Mouse (Mus musculus): ENCODE results near the gene Pdlim5. TPM values are rescaled to one million over a fixed set of nuclear protein-coding genes. Genes with fewer than 3 reads are reported as not detected.
A peak's percentile ranks its signal among the peaks of the same experiment; 100 is the strongest.

Gene Pdlim5
- polyA plus RNA-seq, 1 experiment from 2014 or later = 28.8 TPM

DNA sequence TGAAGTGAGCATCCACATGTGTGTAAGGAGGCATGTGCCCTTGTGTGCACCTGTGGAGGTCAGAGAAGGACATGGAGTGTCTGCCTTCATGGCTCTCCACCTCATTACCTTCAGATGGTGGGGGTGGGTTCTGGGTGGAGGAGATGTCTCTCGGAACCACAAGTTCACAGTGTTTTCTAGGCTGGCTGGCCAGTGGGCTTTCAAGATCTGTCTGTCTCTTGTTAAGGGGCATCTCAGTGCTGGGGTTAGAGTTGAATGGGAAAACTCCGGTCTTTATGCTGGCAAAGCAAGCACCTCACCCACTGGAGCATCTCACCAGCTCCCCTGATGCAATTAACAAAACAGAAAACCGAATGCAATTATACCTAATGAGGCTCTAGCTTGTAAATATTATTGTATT is 36.0 kb upstream of the Pdlim5 start:
- ATAC-seq = no peak
- WGBS = 75% methylated on average over 3 of the region's 3 CpGs
- Histone ChIP-seq H3K4me1 (replicated peaks) (no peaks in the 10 kb centered on the region), H3K27ac (no peak overlapping the region), H3K4me2 (replicated peaks) (no peak overlapping the region), H3K9me3 (no peaks in the 10 kb centered on the region), H3K9ac (no peak overlapping the region), H3K36me3 (no peaks in the 10 kb centered on the region), H3K27me3 (replicated peaks) (no peaks in the 10 kb centered on the region), H3K4me3 (replicated peaks) (no peak overlapping the region)

DNA sequence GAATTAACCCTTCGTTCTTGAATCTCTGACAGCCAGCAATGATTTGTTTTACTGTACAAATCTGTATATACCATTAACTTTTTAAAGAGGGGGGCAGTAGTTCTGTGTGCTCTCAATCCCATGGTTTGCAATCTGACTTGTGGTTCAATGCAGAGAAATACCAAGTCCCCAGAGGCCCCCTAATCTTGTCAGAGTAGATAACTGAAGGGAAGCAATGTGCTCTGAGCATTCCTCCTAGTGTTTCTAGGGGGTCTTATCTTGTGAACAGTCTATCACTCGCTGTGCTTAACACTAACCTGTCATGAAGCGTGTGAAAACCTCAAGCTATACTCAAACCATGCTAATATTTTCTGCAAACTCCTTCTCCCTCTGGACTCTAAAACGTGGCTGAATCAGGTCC is 34.6 kb upstream of the Pdlim5 start:
- WGBS = 47% methylated on average over 4 of the region's 4 CpGs
- Histone ChIP-seq H3K9me3 (no peaks in the 10 kb centered on the region), H3K9ac (no peak overlapping the region), H3K27ac (no peak overlapping the region), H3K4me3 (replicated peaks) (no peak overlapping the region), H3K4me2 (replicated peaks) (no peak overlapping the region), H3K36me3 (no peaks in the 10 kb centered on the region), H3K27me3 (replicated peaks) (no peaks in the 10 kb centered on the region), H3K4me1 (replicated peaks) (no peaks in the 10 kb centered on the region)
- ATAC-seq = no peak

DNA sequence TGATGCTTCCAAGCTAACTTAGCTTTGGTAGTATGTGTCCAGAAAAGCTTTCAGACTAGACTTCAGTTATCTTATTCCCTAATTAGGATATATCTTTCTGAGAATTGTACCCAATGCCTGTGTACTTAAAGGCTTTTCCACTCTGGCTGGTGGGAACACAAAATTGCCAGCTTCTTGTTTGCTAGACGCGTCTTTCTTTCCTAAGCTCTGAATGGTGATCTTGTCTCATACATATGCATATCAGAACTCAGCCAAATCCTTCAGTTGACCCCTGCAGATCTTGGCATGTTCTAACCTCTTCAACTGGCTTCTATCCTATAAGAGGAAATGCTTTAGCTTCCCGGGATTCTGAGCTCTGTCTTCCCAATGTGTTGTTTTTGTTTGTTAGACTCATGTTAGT is 31.3 kb upstream of the Pdlim5 start:
- Histone ChIP-seq H3K27me3 (replicated peaks) (no peaks in the 10 kb centered on the region), H3K9ac (no peak overlapping the region), H3K36me3 (no peaks in the 10 kb centered on the region), H3K4me3 (replicated peaks) (no peak overlapping the region), H3K9me3 (no peaks in the 10 kb centered on the region), H3K27ac (no peak overlapping the region), H3K4me1 (replicated peaks) (no peaks in the 10 kb centered on the region), H3K4me2 (replicated peaks) (no peak overlapping the region)
- no peak for ATAC-seq
- WGBS = 61% methylated on average over 3 of the region's 3 CpGs

DNA sequence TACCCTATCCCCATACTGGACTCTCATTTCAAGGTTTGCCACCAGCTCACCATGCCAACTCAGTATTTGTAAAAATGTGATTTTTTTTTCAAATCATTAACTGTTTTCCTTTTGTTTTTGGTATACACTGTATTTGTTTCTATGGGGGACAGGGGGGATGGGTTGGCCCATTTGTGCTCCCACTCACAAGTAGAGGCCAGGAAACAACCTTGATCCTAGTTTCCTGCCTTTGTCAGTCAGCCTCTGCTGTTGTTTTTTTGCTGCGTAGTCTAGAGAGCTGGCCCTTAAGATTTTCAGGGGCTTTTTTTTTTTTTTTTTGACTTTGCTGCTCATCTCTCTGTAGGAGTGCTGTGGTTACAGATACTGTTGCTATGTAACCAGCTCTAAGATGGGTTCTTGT is 28.6 kb upstream of the Pdlim5 start:
- Histone ChIP-seq H3K4me1 (replicated peaks) (no peaks in the 10 kb centered on the region), H3K4me2 (replicated peaks) (no peak overlapping the region), H3K9me3 (no peaks in the 10 kb centered on the region), H3K9ac (no peak overlapping the region), H3K36me3 (no peaks in the 10 kb centered on the region), H3K4me3 (replicated peaks) (no peak overlapping the region), H3K27ac (no peak overlapping the region), H3K27me3 (replicated peaks) (no peaks in the 10 kb centered on the region)
- no peak for ATAC-seq
- WGBS = 78% methylated on average over 1 of the region's 1 CpGs

DNA sequence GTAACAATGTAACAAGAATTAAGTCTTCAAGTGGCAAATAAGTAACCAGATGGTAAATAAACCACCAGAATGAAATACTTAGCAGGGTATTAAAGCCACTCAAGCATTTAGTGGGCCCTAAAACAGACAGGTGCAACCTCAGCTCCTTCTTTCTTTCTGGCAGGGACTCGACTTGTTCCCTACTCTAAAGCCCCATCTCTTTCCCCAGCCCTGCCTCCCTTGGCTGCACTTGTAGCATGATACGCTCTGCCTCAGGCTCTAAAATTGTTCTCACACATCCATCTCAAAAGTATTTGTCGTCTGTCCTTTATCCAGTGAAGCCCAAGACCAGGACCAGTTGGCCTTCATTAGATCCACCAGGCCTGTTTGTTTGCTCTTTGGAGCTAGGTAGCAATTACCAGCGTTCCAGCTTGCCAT is 28.0 kb upstream of the Pdlim5 start:
- no peaks in the 10 kb centered on the region for H3K9me3 ChIP-seq
- H3K4me1 ChIP-seq (replicated peaks) = no peaks in the 10 kb centered on the region
- no peak overlapping the region for H3K4me2 ChIP-seq (replicated peaks)
- no peaks in the 10 kb centered on the region for H3K36me3 ChIP-seq
- WGBS = 50% methylated on average over 4 of the region's 4 CpGs
- no peak overlapping the region for H3K9ac ChIP-seq
- H3K27ac ChIP-seq = 0 out of 2 replicates have a peak overlapping the region, but pooled peaks have one; percentile 19
- ATAC-seq = no peak
- no peak overlapping the region for H3K4me3 ChIP-seq (replicated peaks)
- H3K27me3 ChIP-seq (replicated peaks) = no peaks in the 10 kb centered on the region

DNA sequence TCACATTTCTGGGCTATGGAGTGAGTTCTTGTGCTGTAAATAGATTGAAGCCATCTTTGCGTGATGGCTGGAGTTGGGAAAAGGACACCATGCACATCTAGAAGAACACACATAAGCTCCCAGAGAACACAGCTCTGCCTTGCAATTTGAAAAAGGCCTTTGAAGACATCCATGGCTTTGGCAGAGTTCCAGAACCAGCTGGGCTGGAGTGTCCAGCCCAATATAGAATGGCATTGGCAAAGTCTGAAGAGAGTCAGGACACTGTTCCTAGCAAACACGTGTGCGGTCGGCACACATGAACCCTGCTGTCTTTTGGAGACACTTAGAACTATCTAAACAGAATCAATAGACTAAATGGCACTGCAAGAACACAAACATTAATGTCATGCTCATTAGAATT is 26.7 kb upstream of the Pdlim5 start:
- no peak overlapping the region for H3K27ac ChIP-seq
- H3K4me1 ChIP-seq (replicated peaks) = no peaks in the 10 kb centered on the region
- no peak overlapping the region for H3K4me2 ChIP-seq (replicated peaks)
- H3K9ac ChIP-seq = no peak overlapping the region
- H3K4me3 ChIP-seq (replicated peaks) = no peak overlapping the region
- H3K27me3 ChIP-seq (replicated peaks) = no peaks in the 10 kb centered on the region
- H3K9me3 ChIP-seq = no peaks in the 10 kb centered on the region
- WGBS = 86% methylated on average over 4 of the region's 4 CpGs
- no peaks in the 10 kb centered on the region for H3K36me3 ChIP-seq
- no peak for ATAC-seq

DNA sequence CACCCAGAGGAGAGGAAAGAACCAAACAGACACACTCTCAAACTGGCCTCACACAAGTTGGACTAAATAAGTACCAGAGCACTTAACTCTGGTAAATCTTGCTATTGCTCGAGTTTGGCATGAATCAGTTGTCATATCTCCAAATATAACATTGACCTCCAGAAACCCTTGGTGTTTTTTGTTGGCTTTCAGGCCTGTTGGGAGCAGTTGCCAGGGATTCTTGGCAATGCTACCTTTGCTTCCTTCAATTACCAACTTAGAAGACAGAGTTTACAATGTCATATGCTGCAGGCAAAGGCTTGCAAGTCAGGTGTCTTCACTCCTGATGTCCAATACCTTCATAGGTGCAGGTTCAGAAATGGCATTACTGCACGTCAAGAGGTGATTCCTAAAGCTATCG is 26.0 kb upstream of the Pdlim5 start:
- Histone ChIP-seq H3K27me3 (replicated peaks) (no peaks in the 10 kb centered on the region), H3K9ac (no peak overlapping the region), H3K27ac (no peak overlapping the region), H3K36me3 (no peaks in the 10 kb centered on the region), H3K4me3 (replicated peaks) (no peak overlapping the region), H3K9me3 (no peaks in the 10 kb centered on the region), H3K4me2 (replicated peaks) (no peak overlapping the region), H3K4me1 (replicated peaks) (no peaks in the 10 kb centered on the region)
- ATAC-seq = no peak
- WGBS = 83% methylated on average over 3 of the region's 3 CpGs

DNA sequence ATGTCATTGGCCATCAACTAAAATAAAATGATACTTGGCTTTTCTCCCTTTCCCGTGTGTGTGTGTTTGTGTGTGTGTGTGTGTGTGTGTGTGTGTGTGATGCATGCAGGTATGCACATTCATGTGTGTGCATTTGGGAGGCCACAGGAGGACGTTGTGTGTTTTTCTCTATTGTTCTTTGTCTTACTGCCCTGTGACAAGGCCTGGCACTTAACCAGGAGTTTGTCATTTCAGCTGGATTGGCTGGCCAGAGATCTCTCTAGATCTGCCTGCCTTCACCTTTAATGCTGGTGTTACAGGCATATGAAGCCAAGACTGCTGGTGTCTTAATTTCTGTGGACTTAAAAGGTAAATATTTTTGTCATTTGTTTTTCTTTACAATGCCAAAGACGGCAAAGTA is 22.5 kb upstream of the Pdlim5 start:
- 63% methylated on average over 3 of the region's 3 CpGs for WGBS
- no peak overlapping the region for H3K4me2 ChIP-seq (replicated peaks)
- ATAC-seq = no peak

DNA sequence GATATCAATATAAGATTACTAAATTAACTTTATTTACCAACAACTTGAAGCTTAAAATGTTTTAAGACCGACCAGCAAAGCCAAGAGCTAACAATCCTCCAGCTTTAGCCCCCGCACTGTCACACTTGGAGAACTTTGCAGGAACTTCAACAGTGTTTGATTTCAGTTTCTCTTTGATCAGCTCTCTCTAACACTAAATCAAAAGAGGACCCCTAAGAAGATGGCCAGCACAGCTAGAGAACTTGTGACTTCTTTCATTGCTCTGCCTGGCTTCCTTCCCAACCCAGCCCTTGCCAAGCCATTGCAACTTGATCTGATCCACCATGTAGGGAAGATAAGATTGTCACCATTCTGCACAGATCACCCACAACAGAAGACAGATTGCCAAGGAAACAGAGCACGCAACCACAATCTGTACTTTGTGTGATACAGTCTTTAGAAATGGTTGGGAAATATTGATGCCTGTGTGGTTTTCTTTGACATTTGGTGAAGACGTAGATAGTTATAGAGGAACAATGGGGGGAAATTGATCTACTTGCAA is 17.9 kb upstream of the Pdlim5 start:
- Histone ChIP-seq H3K27ac (no peak overlapping the region), H3K4me1 (replicated peaks) (no peaks in the 10 kb centered on the region), H3K27me3 (replicated peaks) (no peaks in the 10 kb centered on the region), H3K36me3 (no peaks in the 10 kb centered on the region), H3K9me3 (no peaks in the 10 kb centered on the region), H3K9ac (no peak overlapping the region), H3K4me2 (replicated peaks) (no peak overlapping the region), H3K4me3 (replicated peaks) (no peak overlapping the region)
- no peak for ATAC-seq
- WGBS = 88% methylated on average over 4 of the region's 4 CpGs

More for the DNA sequence above, 22.5 kb upstream of the Pdlim5 start:
- no peaks in the 10 kb centered on the region for H3K36me3 ChIP-seq
- H3K9me3 ChIP-seq = no peaks in the 10 kb centered on the region
- H3K4me1 ChIP-seq (replicated peaks) = no peaks in the 10 kb centered on the region
- no peak overlapping the region for H3K4me3 ChIP-seq (replicated peaks)
- no peak overlapping the region for H3K9ac ChIP-seq
- no peak overlapping the region for H3K27ac ChIP-seq
- H3K27me3 ChIP-seq (replicated peaks) = no peaks in the 10 kb centered on the region

DNA sequence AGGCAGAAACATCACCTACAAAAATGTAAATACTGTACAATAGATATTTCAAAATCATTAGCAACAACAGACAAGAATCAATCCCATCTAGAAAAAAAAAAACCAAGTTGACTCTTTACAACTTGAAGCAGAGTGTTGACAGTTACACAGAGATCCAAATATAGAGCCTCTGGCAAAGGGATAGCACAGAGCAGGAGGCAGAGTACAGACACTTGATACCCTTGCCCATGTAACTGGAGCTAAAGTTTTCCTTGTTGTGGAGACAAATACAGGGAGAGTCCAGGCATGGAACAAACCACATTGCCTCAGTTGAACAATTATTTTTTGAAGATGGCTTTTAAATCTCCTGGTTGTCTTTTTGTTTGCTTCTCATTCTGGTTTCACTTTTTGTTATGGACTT is 15.4 kb upstream of the Pdlim5 start:
- no peak overlapping the region for H3K27ac ChIP-seq

DNA sequence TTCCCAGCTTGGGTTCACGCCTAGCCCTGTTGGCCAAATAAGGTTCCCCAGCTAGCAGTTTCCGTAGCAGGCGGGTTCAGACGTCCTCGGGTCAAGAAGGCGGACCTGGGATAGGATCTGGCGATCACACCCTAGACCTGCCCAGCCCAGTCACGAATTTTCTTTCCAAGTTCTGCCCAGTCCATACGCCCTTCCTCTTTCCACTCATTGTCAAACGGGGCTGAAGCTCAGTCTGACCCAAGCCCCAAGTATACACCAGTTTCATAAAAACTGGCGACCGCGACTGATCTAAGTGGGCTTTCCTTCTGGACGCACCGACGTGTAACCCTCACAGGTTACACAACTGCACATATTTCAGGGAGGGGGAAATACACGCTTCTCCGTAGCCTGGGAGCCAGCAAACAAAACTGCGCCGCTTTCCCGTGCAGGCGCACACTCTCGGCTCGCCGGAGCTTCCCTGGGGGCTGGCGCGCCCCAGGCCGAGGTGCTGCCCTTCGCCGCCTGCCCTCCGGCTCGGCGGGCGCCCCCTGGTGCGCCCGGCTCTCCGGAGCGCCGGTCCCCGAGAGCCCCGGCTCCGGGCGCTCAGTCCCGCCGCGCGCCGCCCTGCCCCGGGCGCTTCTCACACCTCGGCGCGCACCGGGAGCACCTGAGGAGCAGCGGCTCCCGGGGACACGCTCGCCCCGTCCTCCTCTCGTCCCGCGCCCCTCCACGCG is 544 bp downstream of the Pdlim5 start:
- H3K4me3 ChIP-seq (replicated peaks) = peak overlapping the region; percentile 62
- WGBS = under 1% methylated on average over 59 of the region's 64 CpGs

More for the DNA sequence above, 15.4 kb upstream of the Pdlim5 start:
- H3K4me1 ChIP-seq (replicated peaks) = no peaks in the 10 kb centered on the region
- no peak overlapping the region for H3K4me2 ChIP-seq (replicated peaks)
- no peaks in the 10 kb centered on the region for H3K27me3 ChIP-seq (replicated peaks)
- no peaks in the 10 kb centered on the region for H3K9me3 ChIP-seq
- no peaks in the 10 kb centered on the region for H3K36me3 ChIP-seq
- no peak for ATAC-seq
- no peak overlapping the region for H3K9ac ChIP-seq
- H3K4me3 ChIP-seq (replicated peaks) = no peak overlapping the region

DNA sequence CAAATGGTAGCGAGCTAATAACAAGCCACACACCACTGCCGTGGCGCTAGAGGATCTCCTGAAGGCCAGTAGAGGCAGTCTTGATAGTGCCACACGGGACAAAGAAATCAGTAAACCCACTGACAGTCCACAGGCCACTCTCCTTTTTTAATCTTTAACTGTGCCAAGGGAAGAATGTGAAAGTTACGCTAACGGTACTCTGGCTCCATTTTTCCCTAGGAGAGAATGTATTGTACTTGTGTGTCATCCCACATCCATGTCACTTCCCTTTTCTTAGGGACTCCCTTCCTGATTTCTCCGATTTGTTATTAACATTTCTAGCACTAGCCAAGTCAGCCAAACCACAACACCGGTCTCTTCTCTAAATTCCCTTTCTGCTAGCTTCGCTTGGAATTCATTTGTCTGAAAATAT is 1.5 kb downstream of the Pdlim5 start:
- H3K36me3 ChIP-seq = no peaks in the 10 kb centered on the region
- H3K4me3 ChIP-seq (replicated peaks) = peak overlapping the region; percentile 62
- H3K27me3 ChIP-seq (replicated peaks) = no peaks in the 10 kb centered on the region
- 27% methylated on average over 9 of the region's 9 CpGs for WGBS
- no peaks in the 10 kb centered on the region for H3K4me1 ChIP-seq (replicated peaks)
- H3K9me3 ChIP-seq = no peaks in the 10 kb centered on the region
- no peak overlapping the region for H3K9ac ChIP-seq
- peak overlapping the region; percentile 86; the same call in 1 of the 2 replicates for H3K27ac ChIP-seq
- H3K4me2 ChIP-seq (replicated peaks) = peak overlapping the region; percentile 77
- no peak for ATAC-seq

More for the DNA sequence above, 544 bp downstream of the Pdlim5 start:
- H3K4me2 ChIP-seq (replicated peaks) = peak overlapping the region; percentile 77
- H3K36me3 ChIP-seq = no peaks in the 10 kb centered on the region
- H3K9ac ChIP-seq = peak overlapping the region; percentile 83
- H3K9me3 ChIP-seq = no peaks in the 10 kb centered on the region
- H3K4me1 ChIP-seq (replicated peaks) = no peaks in the 10 kb centered on the region
- H3K27ac ChIP-seq = peak overlapping the region; percentile 86
- peak; percentile 89 for ATAC-seq
- no peaks in the 10 kb centered on the region for H3K27me3 ChIP-seq (replicated peaks)

DNA sequence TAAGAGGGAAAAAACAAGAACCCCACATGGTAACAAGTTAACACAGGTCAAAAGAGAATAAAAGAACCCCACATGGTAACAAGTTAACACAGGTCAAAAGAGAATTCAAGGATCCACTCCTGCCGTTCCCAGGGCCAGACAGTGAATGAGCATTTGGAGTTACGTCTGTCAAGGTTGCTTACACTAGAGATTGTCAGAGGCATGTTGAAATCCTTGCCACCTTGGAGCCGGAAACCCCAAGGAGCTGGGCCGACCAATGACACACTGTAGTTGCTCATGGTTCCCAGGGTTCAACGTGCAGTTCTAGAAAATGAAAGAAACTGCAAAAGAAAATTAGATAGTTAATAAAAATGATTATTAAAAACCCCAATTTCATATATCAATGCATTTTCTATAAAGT is 4.0 kb downstream of the Pdlim5 start:
- no peak for ATAC-seq
- no peak overlapping the region for H3K4me3 ChIP-seq (replicated peaks)
- H3K9me3 ChIP-seq = no peaks in the 10 kb centered on the region
- H3K27me3 ChIP-seq (replicated peaks) = no peaks in the 10 kb centered on the region
- no peak overlapping the region for H3K27ac ChIP-seq
- no peaks in the 10 kb centered on the region for H3K36me3 ChIP-seq
- no peak overlapping the region for H3K9ac ChIP-seq
- H3K4me1 ChIP-seq (replicated peaks) = no peaks in the 10 kb centered on the region
- no peak overlapping the region for H3K4me2 ChIP-seq (replicated peaks)
- 73% methylated on average over 5 of the region's 5 CpGs for WGBS
